Mouse (Mus musculus): ENCODE results near the gene Usp7. TPM values are rescaled to one million over a fixed set of nuclear protein-coding genes. Genes with fewer than 3 reads are reported as not detected.

Gene Usp7
- total and polyA plus RNA-seq, 3 experiments, result 94.2 to 425 (median 101) TPM

DNA sequence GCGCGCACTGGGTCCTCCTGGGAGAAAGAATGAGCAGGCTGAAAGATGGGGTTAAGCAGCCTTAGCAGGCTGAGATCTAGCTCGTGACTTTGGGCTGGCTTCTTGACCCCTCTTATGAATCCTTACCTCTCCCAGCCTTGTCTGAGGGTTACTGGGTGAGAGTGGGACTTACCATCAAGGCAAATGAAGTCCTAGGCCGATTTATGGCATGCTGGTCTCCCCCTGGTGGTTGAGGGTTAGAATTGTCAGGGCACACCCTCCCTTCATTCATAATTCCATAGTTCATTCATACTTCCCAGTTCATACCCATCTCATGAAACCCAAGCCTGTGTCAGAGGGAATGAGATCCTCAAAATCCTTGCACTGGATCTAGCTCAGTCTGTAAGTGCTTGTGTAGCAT is 115.3 kb downstream of the Usp7 start (continued):
- TF ChIP-seq UBTF (IDR thresholded peaks at IDR 0.05; ENCODE audit: borderline replicate concordance, insufficient read depth, low read depth, low read length) (no peak), ZC3H11A (IDR thresholded peaks at IDR 0.05; ENCODE audit: low read depth, low read length) (peak; percentile 59), NELFE (IDR thresholded peaks at IDR 0.05; ENCODE audit: low read depth, low read length) (no peak), ZKSCAN1 (IDR thresholded peaks at IDR 0.05; ENCODE audit: low read depth, low read length) (no peak), MAFK (IDR thresholded peaks at IDR 0.05; ENCODE audit: borderline replicate concordance, low read depth, low read length) (no peak), MYB (IDR thresholded peaks at IDR 0.05; ENCODE audit: low read depth, low read length) (no peak), POLR2AphosphoS2 (IDR thresholded peaks at IDR 0.05; ENCODE audit: low read length) (no peak)

DNA sequence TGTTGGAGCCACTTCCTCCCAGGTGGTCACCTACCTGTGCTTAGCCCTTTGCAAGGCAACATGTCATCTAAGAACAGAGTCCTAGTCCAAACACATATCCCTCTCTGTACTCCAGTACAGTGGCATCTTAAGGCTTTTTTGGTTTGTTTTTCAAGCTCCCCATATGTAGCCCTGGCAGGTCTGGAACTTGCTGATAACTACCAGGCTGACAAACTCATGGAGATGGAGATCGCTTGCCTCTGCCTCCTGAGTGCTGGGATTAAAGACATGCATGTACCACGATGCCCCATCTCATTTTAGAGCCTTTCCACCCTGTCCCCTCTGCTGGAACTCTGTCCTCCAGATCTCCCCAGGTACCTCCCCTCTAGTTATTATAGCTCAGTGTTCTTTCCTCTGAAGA is 115.9 kb downstream of the Usp7 start:
- TF ChIP-seq MYC (IDR thresholded peaks at IDR 0.05; ENCODE audit: low read depth, low read length) (no peak), CTCF (IDR thresholded peaks at IDR 0.05 in 2 of 3, conservative IDR thresholded peaks at IDR 0.05 in 1 of 3; ENCODE audit: control insufficient read depth in 1 of 3, insufficient read depth in 1 of 3, low read depth in 2 of 3, low read length in 3 of 3, poor library complexity in 1 of 3, severe bottlenecking in 1 of 3) (no peak), MAX (IDR thresholded peaks at IDR 0.05; ENCODE audit: low read length) (no peak), GATA1 (IDR thresholded peaks at IDR 0.05; ENCODE audit: low read depth, low read length) (peak; percentile 36; the same call in 1 of the 2 replicates), KAT2A (conservative IDR thresholded peaks at IDR 0.05; ENCODE audit: low read depth, low read length) (no peak), TAL1 (IDR thresholded peaks at IDR 0.05; ENCODE audit: low read length) (peak; percentile 75), USF1 (IDR thresholded peaks at IDR 0.05; ENCODE audit: low read depth, low read length) (no peak), ZMIZ1 (IDR thresholded peaks at IDR 0.05; ENCODE audit: low read depth, low read length) (no peak), ZNF384 (IDR thresholded peaks at IDR 0.05; ENCODE audit: low read depth, low read length) (no peak), TCF12 (IDR thresholded peaks at IDR 0.05; ENCODE audit: low read depth, low read length) (peak; percentile 46; the same call in 1 of the 2 replicates), POLR2AphosphoS5 (IDR thresholded peaks at IDR 0.05; ENCODE audit: borderline replicate concordance, low read depth, low read length) (no peak), JUND (IDR thresholded peaks at IDR 0.05; ENCODE audit: low read depth, low read length) (no peak), MAZ (IDR thresholded peaks at IDR 0.05; ENCODE audit: low read depth, low read length) (no peak), MXI1 (IDR thresholded peaks at IDR 0.05; ENCODE audit: low read depth, low read length) (no peak), RCOR1 (IDR thresholded peaks at IDR 0.05; ENCODE audit: low read depth, low read length) (no peak), NELFE (IDR thresholded peaks at IDR 0.05; ENCODE audit: low read depth, low read length) (no peak), ZKSCAN1 (IDR thresholded peaks at IDR 0.05; ENCODE audit: low read depth, low read length) (no peak), EP300 (IDR thresholded peaks at IDR 0.05; ENCODE audit: low read depth in 1 of 2, low read length in 2 of 2) (peak; percentile 35 to 39; a peak in 3 of 4 replicates), ETS1 (IDR thresholded peaks at IDR 0.05; ENCODE audit: low read depth, low read length) (0 out of 2 replicates have a peak, but pooled peaks have one; percentile 29), ELF1 (IDR thresholded peaks at IDR 0.05; ENCODE audit: low read depth, low read length) (no peak)
- Histone ChIP-seq H3K9me3 (replicated peaks; ENCODE audit: insufficient read depth, low read length) (no peaks in the 10 kb centered on the region), H3K27ac (ENCODE audit: control insufficient read depth, low read depth, low read length) (no peak overlapping the region), H3K4me3 (ENCODE audit: control insufficient read depth in 1 of 2, insufficient read depth in 1 of 2, low read depth in 2 of 2, low read length in 2 of 2) (no peak overlapping the region), H3K4me1 (ENCODE audit: control insufficient read depth in 1 of 2, insufficient read depth in 2 of 2, low read length in 2 of 2) (peaks cover 13 to 43% of the 10 kb centered on the region in 2 experiments), H3K36me3 (ENCODE audit: control insufficient read depth in 1 of 2, insufficient read depth in 2 of 2, low read length in 2 of 2) (peaks cover 0 to 30% of the 10 kb centered on the region in 2 experiments; a peak in 2 of 4 replicates), H3K9ac (ENCODE audit: control insufficient read depth, low read depth, low read length, poor library complexity, severe bottlenecking) (no peak overlapping the region), H3K27me3 (ENCODE audit: control insufficient read depth in 1 of 2, insufficient read depth in 2 of 2, low read length in 2 of 2) (no peaks in the 10 kb centered on the region), H3K79me2 (ENCODE audit: control insufficient read depth, insufficient read depth, low read length, poor library complexity) (no peaks in the 10 kb centered on the region; the same call in 1 of the 2 replicates)
- DNase-seq (ENCODE audit: low read depth, low spot score), result peak; percentile 55

Data from MEL (cell line).